Mouse (Mus musculus) megakaryocyte, embryonic 14.5 days (primary cell): ENCODE data around the gene Gipc3. TPM values are rescaled to one million over a fixed set of nuclear protein-coding genes. Genes with fewer than 3 reads are reported as not detected.
A peak's percentile ranks its signal among the peaks of the same experiment; 100 is the strongest.

Experiments
- H3K27me3 ChIP-seq: replicated peaks from 2 replicates; pipeline ENCODE3; 2012; ENCODE audit warnings: inconsistent platforms
- H3K36me3 ChIP-seq: replicated peaks from 2 replicates; pipeline ENCODE3; 2012; ENCODE audit warnings: low read length, inconsistent platforms, mixed read lengths
- H3K4me1 ChIP-seq: 2 replicates; pipeline ENCODE4 v1.6.1; 2012; ENCODE audit warnings: inconsistent platforms
- H3K4me3 ChIP-seq: replicated peaks from 2 replicates; pipeline ENCODE3; 2012; ENCODE audit warnings: moderate library complexity, mild to moderate bottlenecking, inconsistent platforms
- H3K9me3 ChIP-seq: 2 replicates; pipeline ENCODE4 v1.6.1; 2012; ENCODE audit warnings: inconsistent platforms
- FLI1 ChIP-seq: IDR thresholded peaks from 2 replicates; pipeline ENCODE4 v1.6.1; 2012; ENCODE audit warnings: low read length, inconsistent platforms, mixed read lengths
- GATA1 ChIP-seq: IDR thresholded peaks from 3 replicates; pipeline ENCODE4 v1.6.1; 2012; ENCODE audit warnings: mixed read lengths, low read length, inconsistent platforms, borderline replicate concordance
- polyA plus RNA-seq: library from polyadenylated mRNA; stranded (reverse); fragments of >175 nt; gene quantifications from 2 replicates; pipeline ENCODE4 v1.2.3, GENCODE M21; 2012; ENCODE audit warnings: low replicate concordance; ENCODE audit not compliant: insufficient read depth

Gene Gipc3
- polyA plus RNA-seq, 1 experiment = 2.9 TPM

GRCm38 (mm10) chr10:81375322-81375721 is 32.3 kb upstream of the Gipc3 start:
- H3K27me3 ChIP-seq = no peaks in the 10 kb centered on the region
- peaks cover 64% of the 10 kb centered on the region for H3K36me3 ChIP-seq
- no peaks in the 10 kb centered on the region for H3K9me3 ChIP-seq
- peaks cover 73% of the 10 kb centered on the region for H3K4me1 ChIP-seq
- peak overlapping the region; percentile 42 for H3K4me3 ChIP-seq
- TF ChIP-seq FLI1 = no peak
- no peak for TF ChIP-seq GATA1

GRCm38 (mm10) chr10:81367207-81367495 is 24.1 kb upstream of the Gipc3 start:
- Histone ChIP-seq H3K4me3 (no peak overlapping the region), H3K36me3 (peaks cover 100% of the 10 kb centered on the region), H3K9me3 (no peaks in the 10 kb centered on the region), H3K4me1 (peaks cover 73% of the 10 kb centered on the region), H3K27me3 (no peaks in the 10 kb centered on the region)
- no peak for TF ChIP-seq GATA1
- no peak for TF ChIP-seq FLI1

GRCm38 (mm10) chr10:81366477-81367206 is 23.6 kb upstream of the Gipc3 start:
- Histone ChIP-seq H3K9me3 (no peaks in the 10 kb centered on the region), H3K4me1 (peaks cover 74% of the 10 kb centered on the region), H3K27me3 (no peaks in the 10 kb centered on the region), H3K36me3 (peaks cover 100% of the 10 kb centered on the region), H3K4me3 (peak overlapping the region; percentile 38)
- no peak for TF ChIP-seq GATA1
- no peak for TF ChIP-seq FLI1

DNA sequence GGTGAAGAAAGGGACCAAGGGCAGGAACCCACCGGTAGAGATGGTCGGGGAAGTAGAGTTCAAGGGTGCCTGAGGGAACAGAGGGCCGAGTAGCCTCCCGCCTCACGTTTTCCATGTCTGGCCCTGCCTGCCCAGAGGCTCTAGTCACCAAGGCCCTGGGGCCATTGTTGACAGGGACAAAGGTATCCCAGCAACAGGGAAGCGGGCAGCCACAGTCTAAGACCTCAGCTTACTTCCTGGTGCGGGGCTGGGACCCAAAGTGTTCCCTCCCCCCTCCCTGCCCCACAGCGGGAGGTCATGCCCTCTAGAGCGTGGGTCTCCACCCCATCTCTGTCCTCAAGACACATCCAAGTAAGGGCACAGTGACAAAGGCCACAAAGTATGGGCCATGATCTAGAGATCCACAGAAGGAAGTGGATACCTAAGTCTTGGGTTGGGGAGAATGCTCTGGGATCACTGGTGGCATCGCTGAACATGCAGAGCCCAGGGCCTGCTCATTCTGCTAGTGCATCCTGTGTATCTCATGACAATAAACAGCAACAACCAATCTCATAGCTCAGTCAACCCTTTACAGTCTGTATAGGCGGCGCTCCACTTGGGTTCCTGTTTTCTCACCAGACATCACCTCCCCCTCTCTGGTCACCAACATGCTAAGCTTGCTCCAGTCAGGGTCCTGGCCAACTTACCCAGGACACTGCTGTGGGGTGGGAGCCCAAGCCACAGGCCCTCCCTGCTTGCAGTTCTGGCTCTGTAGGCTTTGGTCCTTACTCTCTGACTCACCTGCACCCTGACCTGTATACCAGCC is 22.8 kb upstream of the Gipc3 start, which contains the start of gene 4930404N11Rik:
Gene 4930404N11Rik (minus strand): TSS at position 145 of the 805 bp plus-strand sequence.
- Histone ChIP-seq H3K4me1 (peaks cover 81% of the 10 kb centered on the region), H3K9me3 (no peaks in the 10 kb centered on the region), H3K4me3 (peak within 1 kb of the TSS; percentile 4), H3K36me3 (peaks cover 100% of the 10 kb centered on the region), H3K27me3 (no peaks in the 10 kb centered on the region)
- no peak for TF ChIP-seq FLI1
- no peak for TF ChIP-seq GATA1

DNA sequence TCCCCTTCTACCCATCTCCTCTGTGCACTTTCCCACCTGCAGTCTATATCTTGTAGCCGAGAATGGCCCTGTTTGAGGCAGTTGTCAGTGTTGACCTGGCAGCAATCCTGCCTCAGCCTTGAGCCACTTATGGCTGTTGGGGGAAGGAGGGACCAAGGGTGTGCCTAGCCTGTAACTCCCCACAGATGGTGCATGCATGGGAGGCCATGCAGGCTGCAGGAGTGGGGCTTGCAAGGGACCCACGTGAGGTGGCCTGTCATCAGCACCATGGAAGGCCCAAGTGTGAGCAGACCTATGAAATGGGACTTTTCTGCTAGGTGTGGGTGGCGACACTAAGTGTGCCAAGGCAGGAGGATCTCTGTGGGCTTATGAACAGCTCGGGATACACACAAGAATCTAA is 22.0 kb upstream of the Gipc3 start:
- H3K36me3 ChIP-seq = peaks cover 100% of the 10 kb centered on the region
- H3K27me3 ChIP-seq = no peaks in the 10 kb centered on the region
- H3K9me3 ChIP-seq = no peaks in the 10 kb centered on the region
- peaks cover 88% of the 10 kb centered on the region for H3K4me1 ChIP-seq
- H3K4me3 ChIP-seq = peak overlapping the region; percentile 4
- TF ChIP-seq FLI1 = no peak
- TF ChIP-seq GATA1 = no peak

DNA sequence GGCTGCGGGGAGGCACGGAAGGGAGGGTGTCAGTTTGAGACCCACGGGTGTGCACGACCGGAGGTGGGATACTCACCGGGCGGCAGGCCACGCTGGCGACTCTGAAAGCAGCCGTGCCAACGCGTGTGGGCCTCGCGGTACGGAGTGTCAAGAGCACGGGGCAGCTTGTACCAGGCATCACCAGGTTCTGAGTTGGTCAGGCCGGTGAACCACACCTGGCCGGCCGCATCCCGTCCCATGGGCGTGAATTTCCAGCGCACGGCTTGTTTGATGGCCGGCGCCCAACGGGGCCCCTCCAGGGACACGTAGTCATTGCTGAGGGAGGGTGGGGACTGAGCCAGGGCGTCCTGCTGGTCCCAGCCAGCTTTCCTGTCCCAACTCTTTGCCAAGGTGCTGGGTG is 21.6 kb upstream of the Gipc3 start:
- TF ChIP-seq GATA1 (no peak), FLI1 (no peak)
- Histone ChIP-seq H3K27me3 (no peaks in the 10 kb centered on the region), H3K9me3 (no peaks in the 10 kb centered on the region), H3K36me3 (peaks cover 100% of the 10 kb centered on the region), H3K4me1 (peaks cover 92% of the 10 kb centered on the region), H3K4me3 (no peak overlapping the region)

DNA sequence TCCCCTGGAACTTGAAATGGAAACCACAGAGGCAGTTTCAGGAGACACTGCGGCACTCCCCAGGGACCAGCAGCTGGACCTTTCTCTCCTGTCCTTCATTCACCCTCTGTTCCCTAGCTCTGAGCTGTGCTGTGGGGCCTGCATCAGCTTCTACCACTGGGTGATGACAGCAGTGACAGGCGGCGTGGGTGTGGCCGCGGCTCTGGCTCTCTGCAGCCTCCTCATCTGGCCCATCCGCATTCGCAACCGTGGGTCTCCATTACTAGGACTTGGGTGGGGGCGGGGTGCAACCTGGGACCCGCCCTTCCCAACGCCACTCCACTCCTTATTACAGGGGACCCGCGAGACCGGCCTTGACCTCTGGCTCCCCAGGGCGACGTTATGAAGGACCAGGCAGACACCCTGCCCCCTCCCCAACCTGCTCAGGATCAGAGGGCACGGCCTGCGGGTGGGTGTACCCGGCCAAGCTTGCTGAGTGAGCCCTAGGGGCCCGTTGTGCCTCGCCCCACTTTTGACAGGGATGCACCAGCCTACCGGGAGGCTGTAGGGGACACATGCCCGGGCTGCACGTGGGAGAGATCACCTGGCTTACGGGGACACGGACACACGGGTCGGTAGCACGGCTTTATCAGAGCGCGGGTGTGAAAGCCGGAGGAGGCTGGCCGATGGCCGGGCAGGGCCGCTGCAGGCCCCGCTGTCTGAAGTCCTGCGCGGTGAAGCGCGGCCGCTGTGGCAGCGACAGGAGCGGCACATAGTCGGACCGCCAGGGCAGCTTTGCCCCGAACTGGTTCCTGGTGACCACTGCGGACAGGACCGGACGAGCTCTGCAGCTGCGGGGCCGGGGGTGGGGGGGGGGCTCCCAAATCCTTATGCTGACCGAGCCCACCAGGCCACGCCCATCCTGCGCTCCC is 20.6 kb upstream of the Gipc3 start:
- Histone ChIP-seq H3K9me3 (no peaks in the 10 kb centered on the region), H3K4me1 (peaks cover 95% of the 10 kb centered on the region), H3K36me3 (peaks cover 99% of the 10 kb centered on the region), H3K27me3 (no peaks in the 10 kb centered on the region), H3K4me3 (no peak overlapping the region)
- no peak for TF ChIP-seq GATA1
- no peak for TF ChIP-seq FLI1

GRCm38 (mm10) chr10:81362336-81362949 is 19.4 kb upstream of the Gipc3 start:
- peaks cover 95% of the 10 kb centered on the region for H3K4me1 ChIP-seq
- peak overlapping the region; percentile 28 for H3K4me3 ChIP-seq

GRCm38 (mm10) chr10:81360721-81361120 is 17.7 kb upstream of the Gipc3 start:
- Histone ChIP-seq H3K27me3 (no peaks in the 10 kb centered on the region), H3K36me3 (peaks cover 69% of the 10 kb centered on the region), H3K4me1 (peaks cover 91% of the 10 kb centered on the region), H3K9me3 (no peaks in the 10 kb centered on the region), H3K4me3 (peak overlapping the region; percentile 81)
- TF ChIP-seq GATA1 (no peak), FLI1 (no peak)

More at GRCm38 (mm10) chr10:81362336-81362949, 19.4 kb upstream of the Gipc3 start:
- Histone ChIP-seq H3K9me3 (no peaks in the 10 kb centered on the region), H3K36me3 (peaks cover 87% of the 10 kb centered on the region), H3K27me3 (no peaks in the 10 kb centered on the region)
- TF ChIP-seq GATA1 (no peak), FLI1 (no peak)
